Mouse (Mus musculus): ENCODE results near the gene Alpi.

DNA sequence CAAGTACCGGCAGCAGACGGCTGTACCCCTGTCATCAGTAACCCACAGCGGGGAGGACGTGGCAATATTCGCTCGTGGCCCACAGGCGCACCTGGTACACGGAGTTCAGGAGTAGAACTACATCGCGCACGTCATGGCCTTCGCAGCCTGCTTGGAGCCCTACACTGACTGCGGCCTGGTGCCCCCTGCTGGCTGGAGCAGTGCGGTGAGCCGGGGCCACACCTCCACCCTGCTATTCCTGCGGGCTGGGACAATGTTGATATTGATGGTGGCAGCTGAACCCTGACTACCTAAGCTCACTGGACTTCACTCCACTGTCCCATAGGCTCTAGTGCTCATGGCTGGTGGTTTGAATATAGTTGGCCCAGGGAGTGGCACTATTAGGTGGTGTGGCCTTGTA, 30.7 kb downstream of the Alpi start:
- no peak for TF ChIP-seq CHD1 (IDR thresholded peaks at IDR 0.05; ENCODE audit: low read depth, low read length)
- TF ChIP-seq CHD2 (IDR thresholded peaks at IDR 0.05; ENCODE audit: low read length), result no peak
- no peak for TF ChIP-seq EP300 (IDR thresholded peaks at IDR 0.05; ENCODE audit: low read depth in 1 of 2, low read length in 2 of 2)
- TF ChIP-seq ZKSCAN1 (IDR thresholded peaks at IDR 0.05; ENCODE audit: low read depth, low read length), result no peak
- TF ChIP-seq CTCF (IDR thresholded peaks at IDR 0.05 in 2 of 3, conservative IDR thresholded peaks at IDR 0.05 in 1 of 3; ENCODE audit: control insufficient read depth in 1 of 3, insufficient read depth in 1 of 3, low read depth in 2 of 3, low read length in 3 of 3, poor library complexity in 1 of 3, severe bottlenecking in 1 of 3), result peak; percentile 82 to 96 (median 86)
- TF ChIP-seq MAX (IDR thresholded peaks at IDR 0.05; ENCODE audit: low read length), result no peak
- TF ChIP-seq HCFC1 (IDR thresholded peaks at IDR 0.05; ENCODE audit: low read depth, low read length), result no peak
- no peak for TF ChIP-seq ZNF384 (IDR thresholded peaks at IDR 0.05; ENCODE audit: low read depth, low read length)
- TF ChIP-seq MAFK (IDR thresholded peaks at IDR 0.05; ENCODE audit: borderline replicate concordance, low read depth, low read length), result no peak
- no peak for TF ChIP-seq POLR2A (IDR thresholded peaks at IDR 0.05; ENCODE audit: control insufficient read depth in 1 of 2, insufficient read depth in 1 of 2, low read depth in 1 of 2, low read length in 2 of 2, poor library complexity in 1 of 2)

All from MEL (cell line).